Mouse (Mus musculus): ENCODE measurements around the gene Dyrk3.

Gene Dyrk3

GRCm38 (mm10) chr1:131083122-131083521, 55.0 kb downstream of the Dyrk3 start:
- DNase-seq (ENCODE audit: low read depth), result no peak

DNA sequence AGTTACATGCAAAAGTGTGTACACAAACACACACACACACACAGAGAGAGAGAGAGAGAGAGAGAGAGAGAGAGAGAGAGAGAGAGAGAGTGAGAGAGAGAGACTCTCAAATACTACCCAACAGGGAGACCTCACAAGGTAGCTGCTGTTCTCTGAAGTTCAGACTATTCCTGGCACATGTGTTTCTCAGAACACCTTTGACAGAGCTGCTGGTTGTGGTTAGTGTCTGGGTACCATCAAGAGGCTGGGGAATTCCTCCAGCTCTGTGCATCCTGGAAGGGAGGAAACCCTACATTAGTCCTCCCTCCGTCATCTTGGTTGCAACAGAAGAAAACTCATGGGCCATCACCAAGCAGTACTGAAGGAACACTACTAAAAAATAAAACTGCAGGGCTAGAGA, 57.5 kb downstream of the Dyrk3 start:
- peak; percentile 83 for DNase-seq (ENCODE audit: low read depth)

GRCm38 (mm10) chr1:131079762-131080161, 58.4 kb downstream of the Dyrk3 start:
- DNase-seq (ENCODE audit: low read depth), result peak; percentile 83

- no peak for DNase-seq (ENCODE audit: low read depth)
These were observed 59.3 kb downstream of the Dyrk3 start for GRCm38 (mm10) chr1:131078761-131079330.

All from induced T-regulatory cell, adult 2 months (primary cell).